Mouse (Mus musculus) testis, adult 2 months (tissue): ENCODE measurements around the gene P3h2. TPM values are rescaled to one million over a fixed set of nuclear protein-coding genes. Genes with fewer than 3 reads are reported as not detected.

Experiments used
- H3K27ac ChIP-seq: fragments of 200-500 bp; 2 replicates; pipeline ENCODE4 v1.5.1; 2012; ENCODE audit warnings: low read depth, low read length; ENCODE audit not compliant: control insufficient read depth, insufficient read depth
- H3K27me3 ChIP-seq: fragments of 200-500 bp; 2 replicates; pipeline ENCODE4 v1.6.1; 2012; ENCODE audit warnings: mild to moderate bottlenecking, low read length, moderate library complexity; ENCODE audit not compliant: control insufficient read depth, insufficient read depth
- H3K36me3 ChIP-seq: fragments of 200-500 bp; 2 replicates; pipeline ENCODE4 v1.6.1; 2012; ENCODE audit warnings: mild to moderate bottlenecking, low read length; ENCODE audit not compliant: control insufficient read depth, insufficient read depth
- H3K4me1 ChIP-seq: fragments of 200-500 bp; 2 replicates; pipeline ENCODE4 v1.6.1; 2012; ENCODE audit warnings: low read length; ENCODE audit not compliant: control insufficient read depth, insufficient read depth
- H3K4me3 ChIP-seq: fragments of 200-500 bp; 2 replicates; pipeline ENCODE4 v1.5.1; 2012; ENCODE audit warnings: low read depth, mild to moderate bottlenecking, low read length, moderate library complexity, mixed read lengths; ENCODE audit not compliant: control insufficient read depth
- CTCF ChIP-seq: fragments of 200-500 bp; IDR thresholded peaks from 2 replicates; pipeline ENCODE4 v1.5.1; 2012; ENCODE audit warnings: low read depth, mild to moderate bottlenecking, inconsistent platforms, low read length, moderate library complexity; ENCODE audit not compliant: control insufficient read depth, insufficient read depth, insufficient replicate concordance
- POLR2A ChIP-seq: fragments of 200-500 bp; IDR thresholded peaks from 2 replicates; pipeline ENCODE4 v1.6.1; 2012; ENCODE audit warnings: low read depth, mild to moderate bottlenecking, inconsistent platforms, low read length, moderate library complexity; ENCODE audit not compliant: control insufficient read depth
- polyA plus RNA-seq: library from polyadenylated mRNA; depleted of rRNA; stranded (reverse); fragments of >200 nt; gene quantifications from 2 replicates; pipeline ENCODE4 v1.2.3, GENCODE M21; 2012

P3h2 gene
- polyA plus RNA-seq, 1 experiment = 0.62 TPM

- no peak overlapping the region for H3K27ac ChIP-seq
- H3K27me3 ChIP-seq = no peaks in the 10 kb centered on the region
- H3K4me1 ChIP-seq = no peaks in the 10 kb centered on the region
- no peak overlapping the region for H3K4me3 ChIP-seq
- no peaks in the 10 kb centered on the region for H3K36me3 ChIP-seq
- no peak for TF ChIP-seq CTCF
Measured at GRCm38 (mm10) chr16:25987221-25987620, 118.4 kb downstream of the P3h2 start.

- H3K27me3 ChIP-seq = no peaks in the 10 kb centered on the region
- TF ChIP-seq CTCF (peak; percentile 42; the same call in 1 of the 2 replicates), POLR2A (no peak)
- no peak overlapping the region for H3K27ac ChIP-seq
- no peak overlapping the region for H3K4me3 ChIP-seq
- H3K4me1 ChIP-seq = no peaks in the 10 kb centered on the region
- no peaks in the 10 kb centered on the region for H3K36me3 ChIP-seq
Measured at GRCm38 (mm10) chr16:25983635-25984034, 121.9 kb downstream of the P3h2 start.

- H3K27me3 ChIP-seq = no peaks in the 10 kb centered on the region
- no peaks in the 10 kb centered on the region for H3K36me3 ChIP-seq
- no peak overlapping the region for H3K27ac ChIP-seq
- TF ChIP-seq CTCF (no peak), POLR2A (no peak)
- H3K4me3 ChIP-seq = no peak overlapping the region
- no peaks in the 10 kb centered on the region for H3K4me1 ChIP-seq
Measured at GRCm38 (mm10) chr16:25979037-25979436, 126.5 kb downstream of the P3h2 start.

- no peak for TF ChIP-seq CTCF
- H3K4me3 ChIP-seq = no peak overlapping the region
- H3K27me3 ChIP-seq = no peaks in the 10 kb centered on the region
- no peaks in the 10 kb centered on the region for H3K36me3 ChIP-seq
- H3K27ac ChIP-seq = no peak overlapping the region
- no peaks in the 10 kb centered on the region for H3K4me1 ChIP-seq
Measured at GRCm38 (mm10) chr16:25977210-25977609, 128.4 kb downstream of the P3h2 start.

GRCm38 (mm10) chr16:25971285-25971684 lies 134.3 kb downstream of the P3h2 start:
- Histone ChIP-seq H3K27ac (no peak overlapping the region), H3K36me3 (no peaks in the 10 kb centered on the region), H3K4me3 (no peak overlapping the region), H3K27me3 (no peaks in the 10 kb centered on the region), H3K4me1 (no peaks in the 10 kb centered on the region)
- no peak for TF ChIP-seq CTCF
- TF ChIP-seq POLR2A = no peak

GRCm38 (mm10) chr16:25970720-25971119 lies 134.9 kb downstream of the P3h2 start:
- no peak overlapping the region for H3K4me3 ChIP-seq
- no peaks in the 10 kb centered on the region for H3K36me3 ChIP-seq
- H3K27me3 ChIP-seq = no peaks in the 10 kb centered on the region
- TF ChIP-seq POLR2A (no peak), CTCF (no peak)
- no peaks in the 10 kb centered on the region for H3K4me1 ChIP-seq
- no peak overlapping the region for H3K27ac ChIP-seq

- no peaks in the 10 kb centered on the region for H3K4me1 ChIP-seq
- TF ChIP-seq POLR2A (no peak), CTCF (no peak)
- no peaks in the 10 kb centered on the region for H3K27me3 ChIP-seq
- H3K27ac ChIP-seq = no peak overlapping the region
- H3K4me3 ChIP-seq = no peak overlapping the region
- no peaks in the 10 kb centered on the region for H3K36me3 ChIP-seq
Measured at GRCm38 (mm10) chr16:25970193-25970592, 135.4 kb downstream of the P3h2 start.

GRCm38 (mm10) chr16:25967297-25967696 lies 138.3 kb downstream of the P3h2 start:
- no peaks in the 10 kb centered on the region for H3K36me3 ChIP-seq
- no peak overlapping the region for H3K27ac ChIP-seq
- TF ChIP-seq POLR2A (no peak), CTCF (no peak)
- no peaks in the 10 kb centered on the region for H3K4me1 ChIP-seq
- no peak overlapping the region for H3K4me3 ChIP-seq
- no peaks in the 10 kb centered on the region for H3K27me3 ChIP-seq

GRCm38 (mm10) chr16:25963856-25964255 lies 141.7 kb downstream of the P3h2 start:
- Histone ChIP-seq H3K36me3 (no peaks in the 10 kb centered on the region), H3K27ac (no peak overlapping the region), H3K4me1 (no peaks in the 10 kb centered on the region), H3K4me3 (no peak overlapping the region), H3K27me3 (no peaks in the 10 kb centered on the region)
- TF ChIP-seq POLR2A = no peak
- peak; percentile 23; the same call in 1 of the 2 replicates for TF ChIP-seq CTCF
